Mouse (Mus musculus) cerebellum, adult 2 months (tissue): Measurements from ENCODE around the gene Mrgprx1. TPM values are rescaled to one million over a fixed set of nuclear protein-coding genes. Genes with fewer than 3 reads are reported as not detected.

ENCODE experiments used
- DNase-seq, 2 experiments: peaks; one replicate each; pipeline ENCODE4 v3.0.0; 2021
- H3K27ac ChIP-seq: fragments of 200-500 bp; 2 replicates; pipeline ENCODE4 v1.5.1; 2012; ENCODE audit warnings: low read length, control low read depth, inconsistent platforms; ENCODE audit not compliant: insufficient read depth
- H3K27me3 ChIP-seq: fragments of 200-500 bp; 2 replicates; pipeline ENCODE4 v1.6.1; 2012; ENCODE audit warnings: inconsistent platforms, mild to moderate bottlenecking, low read length, moderate library complexity; ENCODE audit not compliant: control insufficient read depth, insufficient read depth
- H3K4me1 ChIP-seq: fragments of 200-500 bp; 2 replicates; pipeline ENCODE4 v1.6.1; 2011; ENCODE audit warnings: low read length; ENCODE audit not compliant: control insufficient read depth, insufficient read depth
- H3K4me3 ChIP-seq: fragments of 200-500 bp; replicated peaks from 2 replicates; pipeline ENCODE3; 2011; ENCODE audit warnings: mild to moderate bottlenecking, low read depth, low read length, control low read depth; ENCODE audit not compliant: insufficient read depth
- CTCF ChIP-seq: fragments of 200-500 bp; IDR thresholded peaks from 2 replicates; pipeline ENCODE4 v1.5.1; 2011; ENCODE audit warnings: low read depth, mild to moderate bottlenecking, control low read depth, low read length, moderate library complexity, borderline replicate concordance; ENCODE audit not compliant: insufficient read depth
- POLR2A ChIP-seq: fragments of 200-500 bp; IDR thresholded peaks from 2 replicates; pipeline ENCODE4 v1.6.1; 2011; ENCODE audit warnings: low read length, control low read depth, borderline replicate concordance; ENCODE audit not compliant: insufficient read depth
- WGBS: fragments of 180-500 bp; shearing (Covaris S2); methylation state at CpG from one replicate; pipeline ENCODE4 v1.1.7; 2018; 5-methylcytosine and 5-hydroxymethylcytosine counted together
- polyA plus RNA-seq: library from polyadenylated mRNA; depleted of rRNA; stranded (reverse); fragments of >200 nt; gene quantifications from 2 replicates; pipeline ENCODE4 v1.2.3, GENCODE M21; 2012; rRNA removed

Gene Mrgprx1
- polyA plus RNA-seq, result not detected in 2 replicates

DNA sequence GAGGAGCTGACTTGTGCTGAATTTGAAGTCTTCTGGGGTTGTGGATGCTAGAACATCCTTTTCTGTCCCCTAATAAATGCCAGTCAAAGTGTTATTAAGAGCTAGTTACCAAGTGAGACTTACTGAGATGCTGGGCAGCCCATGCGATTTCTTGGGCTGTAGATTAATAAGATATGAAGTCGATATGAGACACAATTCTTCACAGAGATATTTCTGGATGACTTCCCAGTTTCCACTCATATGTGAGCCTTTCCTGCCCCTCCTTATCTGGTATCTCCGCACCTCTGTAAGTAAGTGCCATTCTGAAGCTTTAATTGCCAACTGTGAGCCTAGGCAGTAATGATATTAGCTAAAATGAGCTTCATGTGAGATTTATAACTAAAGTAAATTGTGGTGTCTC, at the start of gene Mrgprx1:
TSS of gene Mrgprx1 (minus strand) at position 101 of the 400 bp plus-strand sequence.
- Histone ChIP-seq H3K27me3 (no peaks in the 10 kb centered on the region), H3K27ac (no peak within 1 kb of the TSS), H3K4me3 (no peak within 1 kb of the TSS), H3K4me1 (no peaks in the 10 kb centered on the region)
- WGBS, result 80% methylated on average over 3 of the region's 3 CpGs
- TF ChIP-seq POLR2A (no peak), CTCF (no peak)
- no peak for DNase-seq

DNA sequence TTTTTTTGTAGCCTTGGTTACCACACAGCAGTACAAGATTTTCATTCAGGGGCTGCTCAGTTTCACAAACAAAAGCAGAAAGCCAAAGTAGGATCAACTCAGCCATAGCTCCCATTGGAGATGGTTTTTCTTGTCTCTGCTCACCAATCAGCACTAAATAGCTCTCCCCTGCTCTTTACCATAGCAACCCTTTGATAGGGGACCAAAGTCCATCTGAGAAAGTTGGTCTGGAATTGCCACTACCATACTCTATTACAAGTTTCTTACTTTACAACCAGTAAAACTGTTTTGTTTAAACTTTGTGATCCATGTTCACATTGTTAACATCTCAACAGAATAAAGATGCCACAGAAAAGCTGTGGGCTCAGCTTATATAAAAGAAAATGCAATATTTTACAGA, 48.1 kb upstream of the Mrgprx1 start:
- no peak overlapping the region for H3K4me3 ChIP-seq
- no peak for DNase-seq
- no peak overlapping the region for H3K27ac ChIP-seq
- TF ChIP-seq POLR2A (no peak), CTCF (no peak)
- no peaks in the 10 kb centered on the region for H3K27me3 ChIP-seq
- H3K4me1 ChIP-seq, result no peaks in the 10 kb centered on the region

DNA sequence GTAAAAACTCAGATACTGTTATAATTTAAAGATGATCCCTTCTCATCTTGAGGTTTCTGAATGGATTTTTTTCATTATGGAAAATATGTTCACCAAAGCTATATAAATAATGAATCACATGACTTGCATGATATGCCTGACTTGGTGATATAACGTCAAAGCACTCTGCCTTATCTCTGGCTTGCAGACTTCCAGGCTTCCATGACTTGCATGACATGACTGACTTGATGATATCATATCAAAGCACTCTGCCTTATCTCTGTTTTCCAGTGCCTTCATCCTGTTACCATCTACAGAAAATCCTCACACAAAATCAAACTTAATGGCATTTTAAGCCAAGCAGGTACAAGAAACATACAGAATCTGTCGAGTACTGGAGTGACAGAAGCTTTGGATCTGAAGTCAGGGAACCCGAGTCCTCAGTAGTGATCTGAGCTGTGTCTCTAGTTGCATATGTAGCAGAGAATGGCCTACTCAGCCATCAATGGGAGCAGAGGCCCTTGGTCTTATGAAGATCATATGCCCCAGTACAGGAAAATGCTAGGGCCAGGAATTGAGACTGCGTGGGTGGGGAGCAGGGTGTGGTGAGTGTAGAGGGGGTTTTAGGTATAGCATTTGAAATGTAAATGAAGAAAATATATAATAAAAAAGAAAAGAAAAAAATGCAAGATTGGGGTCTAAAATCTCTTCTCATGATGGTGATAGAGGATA, 19.2 kb upstream of the Mrgprx1 start:
- Histone ChIP-seq H3K27ac (no peak overlapping the region), H3K4me3 (no peak overlapping the region), H3K27me3 (no peaks in the 10 kb centered on the region), H3K4me1 (no peaks in the 10 kb centered on the region)
- WGBS, result 67% methylated on average over 4 of the region's 4 CpGs
- TF ChIP-seq POLR2A, result no peak
- TF ChIP-seq CTCF, result no peak
- DNase-seq, result no peak

DNA sequence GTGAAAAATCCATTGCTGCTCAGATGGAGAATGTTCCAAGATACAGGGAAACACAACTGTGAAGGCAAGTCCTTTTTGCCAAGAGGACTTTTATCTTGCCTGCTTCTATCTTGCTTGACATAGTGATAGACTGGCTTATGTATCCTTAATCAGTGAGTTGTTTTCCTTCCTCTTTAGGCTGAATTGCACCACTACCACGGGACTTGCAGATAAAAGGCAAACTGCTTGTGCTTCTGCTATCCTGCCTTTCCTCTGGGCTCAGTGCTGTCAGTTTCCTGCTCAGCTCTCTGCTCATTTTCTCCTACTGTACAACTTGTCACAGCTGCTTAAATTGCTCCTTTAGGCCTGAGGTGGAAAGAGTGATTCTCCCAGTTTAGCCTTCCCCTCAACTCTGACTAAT, 16.6 kb upstream of the Mrgprx1 start:
- Histone ChIP-seq H3K4me3 (no peak overlapping the region), H3K27ac (no peak overlapping the region), H3K4me1 (no peaks in the 10 kb centered on the region), H3K27me3 (no peaks in the 10 kb centered on the region)
- no peak for DNase-seq
- 47% methylated on average over 1 of the region's 1 CpGs for whole genome bisulfite sequencing
- TF ChIP-seq POLR2A, result no peak
- TF ChIP-seq CTCF, result no peak

DNA sequence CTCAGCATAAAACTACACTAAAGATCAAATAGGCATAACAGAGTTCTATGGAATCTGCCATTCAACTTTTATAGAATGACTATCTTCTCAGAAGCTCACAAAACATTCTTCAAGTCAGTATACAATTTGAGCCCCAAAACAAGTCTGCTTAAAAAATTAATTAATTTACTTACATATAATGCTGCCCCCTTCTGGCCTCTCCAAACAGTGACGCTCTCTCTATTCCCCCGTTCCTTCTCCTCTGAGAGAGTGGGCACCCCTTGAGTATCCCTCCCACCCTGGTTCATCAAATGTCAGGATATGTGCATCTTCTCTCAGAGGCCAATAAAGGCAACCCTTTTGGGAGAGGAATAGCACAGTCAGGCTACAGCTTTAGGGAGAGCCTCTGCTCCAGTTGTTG, 9.5 kb downstream of the Mrgprx1 start:
- Histone ChIP-seq H3K27ac (no peak overlapping the region), H3K27me3 (no peaks in the 10 kb centered on the region), H3K4me3 (no peak overlapping the region), H3K4me1 (no peaks in the 10 kb centered on the region)
- WGBS, result 58% methylated on average over 2 of the region's 2 CpGs
- no peak for TF ChIP-seq POLR2A
- no peak for TF ChIP-seq CTCF
- no peak for DNase-seq

DNA sequence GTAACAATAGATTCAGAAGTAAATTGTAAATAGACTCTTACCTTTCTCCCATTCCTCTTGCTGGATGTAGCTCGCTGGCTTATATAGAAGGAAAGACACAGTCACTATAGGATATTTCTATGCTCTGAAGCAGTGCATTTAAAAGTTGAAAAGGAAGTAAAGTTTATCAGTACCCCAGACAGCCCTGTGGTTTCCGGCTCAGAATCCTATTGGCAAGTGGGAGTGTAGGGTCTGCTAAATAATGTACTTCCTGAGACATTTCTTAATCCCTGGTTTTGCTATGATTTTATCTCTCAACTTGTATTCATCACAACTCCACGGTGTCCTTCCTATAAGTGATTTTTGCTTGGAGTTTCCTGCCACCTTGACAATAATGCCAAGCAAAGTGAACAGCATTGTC, 31.7 kb downstream of the Mrgprx1 start:
- Histone ChIP-seq H3K27ac (no peak overlapping the region), H3K4me1 (no peaks in the 10 kb centered on the region), H3K4me3 (no peak overlapping the region), H3K27me3 (no peaks in the 10 kb centered on the region)
- no peak for DNase-seq
- 62% methylated on average over 3 of the region's 3 CpGs for WGBS
- TF ChIP-seq CTCF (no peak), POLR2A (no peak)

DNA sequence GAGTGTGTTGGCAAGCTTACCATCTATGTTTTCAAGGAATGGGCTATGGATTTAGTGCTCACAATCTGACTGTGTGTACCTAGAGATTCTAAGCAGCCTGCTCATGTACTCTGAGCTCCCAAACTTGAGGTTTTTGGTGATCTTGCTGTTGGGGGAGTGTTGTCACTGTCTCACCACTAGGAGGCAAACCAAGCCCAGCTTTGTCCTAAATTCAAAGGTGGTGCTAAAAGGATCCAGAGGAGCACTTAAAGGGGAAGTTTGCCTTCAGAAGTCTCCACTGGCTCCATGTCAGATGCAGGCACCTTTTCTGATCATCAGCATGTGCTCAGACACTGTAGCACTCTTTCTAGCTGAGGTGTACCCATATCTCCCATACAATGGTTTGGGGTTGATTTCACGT, 40.6 kb downstream of the Mrgprx1 start:
- H3K27ac ChIP-seq, result no peak overlapping the region
- no peaks in the 10 kb centered on the region for H3K4me1 ChIP-seq
- no peaks in the 10 kb centered on the region for H3K27me3 ChIP-seq
- DNase-seq, result no peak
- 27% methylated on average over 1 of the region's 1 CpGs for WGBS
- no peak overlapping the region for H3K4me3 ChIP-seq
- no peak for TF ChIP-seq POLR2A

DNA sequence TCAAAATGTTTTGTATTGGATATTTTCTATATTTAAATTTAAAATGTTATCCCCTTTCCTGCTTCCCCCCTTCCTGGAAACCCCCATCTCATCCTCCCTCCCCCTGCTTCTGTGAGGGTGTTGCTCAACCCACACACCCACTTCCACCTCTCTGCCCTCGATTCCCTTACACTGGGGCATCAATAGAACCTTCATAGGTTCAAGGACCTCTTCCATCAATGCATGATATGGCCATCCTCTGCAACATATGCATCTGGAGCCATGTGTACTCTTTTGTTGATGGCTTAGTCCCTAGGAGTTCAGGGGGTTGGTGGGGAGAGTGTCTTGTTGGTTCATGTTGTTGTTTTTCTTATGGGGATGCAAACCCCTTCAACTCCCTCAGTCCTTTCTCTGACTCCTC, 45.4 kb downstream of the Mrgprx1 start, which contains the start of gene Mrgpra4:
TSS of gene Mrgpra4 (minus strand) at position 101 of the 400 bp plus-strand sequence.
- 54% methylated on average over 1 of the region's 1 CpGs for WGBS
- no peaks in the 10 kb centered on the region for H3K4me1 ChIP-seq
- H3K27ac ChIP-seq, result no peak within 1 kb of the TSS
- DNase-seq, result no peak
- no peaks in the 10 kb centered on the region for H3K27me3 ChIP-seq
- TF ChIP-seq CTCF (no peak), POLR2A (no peak)
- no peak within 1 kb of the TSS for H3K4me3 ChIP-seq

Other genes starting within 250 kb of the Mrgprx1 start
- not detected in 2 replicates for gene Mrgpra4, start 45.5 kb downstream of the Mrgprx1 start, polyA plus RNA-seq
- gene Mrgprb5, start 141.4 kb upstream of the Mrgprx1 start, polyA plus RNA-seq, result not detected in 2 replicates
- not detected in 2 replicates for gene Mrgprb4, start 171.7 kb upstream of the Mrgprx1 start, polyA plus RNA-seq